Mouse (Mus musculus): ENCODE results near the gene Ngef. TPM values are rescaled to one million over a fixed set of nuclear protein-coding genes. Genes with fewer than 3 reads are reported as not detected.

The Ngef gene
- polyA plus RNA-seq, 1 experiment from 2014 or later, result 20.0 TPM

DNA sequence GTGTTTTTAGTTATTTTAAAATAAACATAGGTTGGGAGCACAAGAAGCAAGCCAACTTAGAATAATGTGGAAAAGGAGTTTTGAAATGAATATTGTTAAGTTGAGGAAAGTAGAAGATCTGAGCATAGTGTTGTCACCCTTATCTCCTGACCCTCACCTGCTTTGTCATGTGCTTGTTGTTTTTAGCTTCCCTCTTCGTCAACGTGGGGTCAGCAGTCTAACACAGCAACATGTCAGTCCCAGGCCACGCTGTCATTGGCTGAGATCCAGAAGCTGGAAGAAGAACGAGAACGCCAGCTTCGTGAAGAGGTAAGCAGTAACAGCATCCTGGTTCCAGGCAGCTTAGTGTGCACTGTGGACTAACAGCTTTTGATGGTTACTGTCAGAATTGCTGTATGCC, 137.1 kb downstream of the Ngef start:
- H3K36me3 ChIP-seq (ENCODE audit: control insufficient read depth, insufficient read depth, low read length), result peaks cover 9% of the 10 kb centered on the region; the same call in 1 of the 2 replicates
- ATAC-seq, result no peak
- 84% methylated on average over 6 of the region's 6 CpGs for WGBS

DNA sequence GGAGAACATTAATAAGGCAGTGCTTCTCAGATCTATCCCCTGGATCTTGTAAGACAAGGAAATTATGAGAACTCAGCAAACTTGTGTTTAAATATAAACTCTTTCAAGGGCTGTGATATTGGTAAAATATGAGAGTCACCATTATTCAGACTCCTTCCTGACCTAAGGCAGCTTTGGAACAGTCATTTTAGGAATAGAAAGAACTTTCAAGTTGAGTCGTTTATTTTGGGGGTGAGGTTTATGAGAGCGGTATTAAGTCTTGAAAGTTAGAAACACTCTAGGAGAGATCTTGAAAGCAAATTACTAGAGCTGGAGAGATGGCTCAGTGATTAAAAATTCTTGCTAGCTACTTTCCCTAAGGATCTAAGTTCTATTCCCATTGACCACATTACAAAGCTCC, 138.5 kb downstream of the Ngef start:
- H3K36me3 ChIP-seq (ENCODE audit: control insufficient read depth, insufficient read depth, low read length), result peaks cover 2% of the 10 kb centered on the region
- H3K9me3 ChIP-seq (ENCODE audit: control insufficient read depth, low read length), result no peaks in the 10 kb centered on the region
- no peak overlapping the region for H3K27ac ChIP-seq (ENCODE audit: low read length)
- H3K9ac ChIP-seq (ENCODE audit: low read depth, low read length), result no peak overlapping the region
- no peaks in the 10 kb centered on the region for H3K4me1 ChIP-seq (ENCODE audit: control insufficient read depth, insufficient read depth, low read length)
- no peak overlapping the region for H3K4me3 ChIP-seq (ENCODE audit: low read length)
- H3K27me3 ChIP-seq (replicated peaks; ENCODE audit: control insufficient read depth, insufficient read depth, low read length), result no peaks in the 10 kb centered on the region
- H3K4me2 ChIP-seq (ENCODE audit: low read depth, low read length), result no peak overlapping the region
- 85% methylated on average over 2 of the region's 2 CpGs for WGBS
- no peak for ATAC-seq

More for the DNA sequence above, 137.1 kb downstream of the Ngef start:
- Histone ChIP-seq H3K4me2 (ENCODE audit: low read depth, low read length) (no peak overlapping the region), H3K4me1 (ENCODE audit: control insufficient read depth, insufficient read depth, low read length) (no peaks in the 10 kb centered on the region), H3K27ac (ENCODE audit: low read length) (no peak overlapping the region), H3K9ac (ENCODE audit: low read depth, low read length) (no peak overlapping the region), H3K9me3 (ENCODE audit: control insufficient read depth, low read length) (no peaks in the 10 kb centered on the region), H3K27me3 (replicated peaks; ENCODE audit: control insufficient read depth, insufficient read depth, low read length) (no peaks in the 10 kb centered on the region), H3K4me3 (ENCODE audit: low read length) (no peak overlapping the region)

Other genes with a start within 250 kb of the Ngef start
- 38.4 and 39.1 TPM in 2 replicates for gene Gigyf2, start 246.9 kb downstream of the Ngef start, polyA plus RNA-seq (2015; fragmentation: Nextera tagmentation; extraction: Ambion mirVana)
- 0.48 and 0.62 TPM in 2 replicates for gene Kcnj13, start 179.1 kb downstream of the Ngef start, polyA plus RNA-seq (2015; fragmentation: Nextera tagmentation; extraction: Ambion mirVana)
- not detected in 2 replicates for gene Snorc, start 103.6 kb downstream of the Ngef start, polyA plus RNA-seq (2015; fragmentation: Nextera tagmentation; extraction: Ambion mirVana)
- 4.4 and 4.5 TPM in 2 replicates for gene Neu2, start 64.0 kb downstream of the Ngef start, polyA plus RNA-seq (2015; fragmentation: Nextera tagmentation; extraction: Ambion mirVana)
- 3.4 and 5.3 TPM in 2 replicates for gene Inpp5d, start 46.4 kb upstream of the Ngef start, polyA plus RNA-seq (2015; fragmentation: Nextera tagmentation; extraction: Ambion mirVana)
- gene Atg16l1, start 182.0 kb upstream of the Ngef start, polyA plus RNA-seq (2015; fragmentation: Nextera tagmentation; extraction: Ambion mirVana), result 21.7 and 24.6 TPM in 2 replicates
- gene Sag, start 229.8 kb upstream of the Ngef start, polyA plus RNA-seq (2015; fragmentation: Nextera tagmentation; extraction: Ambion mirVana), result 0.72 and 0.91 TPM in 2 replicates